Mouse (Mus musculus) neural tube, embryonic 15.5 days (tissue): ENCODE measurements around the gene Cadm1. TPM values are rescaled to one million over a fixed set of nuclear protein-coding genes. Genes with fewer than 3 reads are reported as not detected.

ENCODE experiments used
- ATAC-seq: fragments of 200-750 bp; cut with Nextera tagmentation; 2 replicates; pipeline ENCODE4 v1.8.0; 2017; ENCODE audit warnings: mild to moderate bottlenecking, moderate TSS enrichment, moderate library complexity; ENCODE audit not compliant: low FRiP score
- H3K27ac ChIP-seq: fragments of 300-500 bp; sonication (generic); replicated peaks from 2 replicates; pipeline ENCODE4 v1.5.1; 2015; ENCODE audit warnings: mild to moderate bottlenecking, inconsistent platforms
- H3K27me3 ChIP-seq: fragments of 300-500 bp; sonication (generic); replicated peaks from 2 replicates; pipeline ENCODE4 v1.6.1; 2015; ENCODE audit warnings: inconsistent platforms
- H3K36me3 ChIP-seq: fragments of 300-500 bp; sonication (generic); 2 replicates; pipeline ENCODE4 v1.6.1; 2015; ENCODE audit warnings: inconsistent platforms
- H3K4me1 ChIP-seq: fragments of 300-500 bp; sonication (generic); 2 replicates; pipeline ENCODE4 v1.6.1; 2015; ENCODE audit warnings: inconsistent platforms
- H3K4me2 ChIP-seq: fragments of 300-500 bp; sonication (generic); 2 replicates; pipeline ENCODE4 v1.6.1; 2015; ENCODE audit warnings: inconsistent platforms, mild to moderate bottlenecking, moderate library complexity
- H3K4me3 ChIP-seq: fragments of 300-500 bp; sonication (generic); replicated peaks from 2 replicates; pipeline ENCODE4 v1.5.1; 2015; ENCODE audit warnings: mild to moderate bottlenecking, inconsistent platforms
- H3K9ac ChIP-seq: fragments of 300-500 bp; sonication (generic); replicated peaks from 2 replicates; pipeline ENCODE4 v1.6.1; 2015; ENCODE audit warnings: mild to moderate bottlenecking, inconsistent platforms
- H3K9me3 ChIP-seq: fragments of 300-500 bp; sonication (generic); replicated peaks from 2 replicates; pipeline ENCODE4 v1.6.1; 2016; ENCODE audit warnings: inconsistent platforms
- WGBS: fragments of 180-500 bp; shearing (Covaris S2); methylation state at CpG from one replicate; pipeline ENCODE4 v1.1.7; 2015; ENCODE audit warnings: mixed read lengths; 5-methylcytosine and 5-hydroxymethylcytosine counted together
- polyA plus RNA-seq: library from polyadenylated mRNA; unstranded; fragments of >200 nt; fragmentation: Nextera tagmentation; extraction: Ambion mirVana; gene quantifications from 2 replicates; pipeline ENCODE4 v1.2.1, GENCODE M21; 2015

Cadm1 gene
- polyA plus RNA-seq, 1 experiment from 2014 or later: 157 TPM

DNA sequence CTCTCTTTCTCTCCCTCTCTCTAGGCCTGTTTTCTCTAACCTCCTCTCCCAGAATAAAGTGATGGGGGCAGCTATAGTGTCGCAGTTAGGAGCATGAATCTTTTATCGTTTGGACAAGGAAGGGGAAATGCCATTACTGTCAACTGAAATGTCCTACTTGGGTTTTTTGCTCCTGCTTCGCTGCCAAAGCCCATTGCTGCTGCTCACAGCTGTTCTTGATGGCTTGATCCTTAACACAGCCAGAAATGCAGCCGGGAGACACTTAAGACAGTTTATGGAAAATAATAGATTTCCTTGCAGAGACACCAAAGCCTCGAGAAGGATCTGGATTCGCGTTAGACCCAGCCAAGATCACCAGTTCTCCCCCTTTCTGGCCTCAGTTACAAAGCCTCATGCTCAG is 327.3 kb downstream of the Cadm1 start:
- H3K36me3 ChIP-seq: no peaks in the 10 kb centered on the region
- H3K27me3 ChIP-seq: no peaks in the 10 kb centered on the region
- no peak overlapping the region for H3K4me3 ChIP-seq
- no peaks in the 10 kb centered on the region for H3K9me3 ChIP-seq
- peaks cover 28% of the 10 kb centered on the region for H3K4me1 ChIP-seq
- no peak overlapping the region for H3K9ac ChIP-seq
- peak overlapping the region; percentile 33; the same call in 1 of the 2 replicates for H3K27ac ChIP-seq
- ATAC-seq: no peak
- 64% methylated on average over 7 of the region's 7 CpGs for WGBS
- H3K4me2 ChIP-seq: no peak overlapping the region

DNA sequence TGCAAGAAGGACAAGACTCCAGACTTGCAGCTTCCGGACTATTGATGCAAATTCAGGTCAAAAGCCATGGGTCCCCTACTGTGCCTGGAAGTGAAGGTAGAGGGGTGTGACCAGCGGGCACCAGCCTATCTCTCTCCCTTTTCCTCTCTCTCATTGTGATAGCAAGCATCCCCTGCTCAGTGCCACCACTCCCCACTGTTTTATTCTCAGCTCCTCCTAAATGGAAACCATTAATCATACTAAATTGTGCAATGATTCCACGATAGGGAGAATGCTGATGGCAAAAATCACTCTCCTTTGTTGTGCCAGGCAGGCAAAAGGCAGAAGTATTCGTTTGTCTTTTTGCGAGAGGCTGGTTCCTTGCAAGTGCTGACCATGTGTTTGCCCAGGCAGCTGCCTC is 328.2 kb downstream of the Cadm1 start:
- 29% methylated on average over 5 of the region's 5 CpGs for WGBS
- no peak overlapping the region for H3K9ac ChIP-seq
- no peak overlapping the region for H3K4me2 ChIP-seq
- 0 out of 2 replicates have a peak, but pooled peaks have one; percentile 16 for ATAC-seq
- no peaks in the 10 kb centered on the region for H3K27me3 ChIP-seq
- H3K9me3 ChIP-seq: no peaks in the 10 kb centered on the region
- H3K36me3 ChIP-seq: no peaks in the 10 kb centered on the region
- peaks cover 28% of the 10 kb centered on the region for H3K4me1 ChIP-seq
- H3K27ac ChIP-seq: 0 out of 2 replicates have a peak overlapping the region, but pooled peaks have one; percentile 33
- H3K4me3 ChIP-seq: no peak overlapping the region

GRCm38 (mm10) chr9:47858778-47859395 is 328.9 kb downstream of the Cadm1 start:
- WGBS: 41% methylated on average over 10 of the region's 10 CpGs

DNA sequence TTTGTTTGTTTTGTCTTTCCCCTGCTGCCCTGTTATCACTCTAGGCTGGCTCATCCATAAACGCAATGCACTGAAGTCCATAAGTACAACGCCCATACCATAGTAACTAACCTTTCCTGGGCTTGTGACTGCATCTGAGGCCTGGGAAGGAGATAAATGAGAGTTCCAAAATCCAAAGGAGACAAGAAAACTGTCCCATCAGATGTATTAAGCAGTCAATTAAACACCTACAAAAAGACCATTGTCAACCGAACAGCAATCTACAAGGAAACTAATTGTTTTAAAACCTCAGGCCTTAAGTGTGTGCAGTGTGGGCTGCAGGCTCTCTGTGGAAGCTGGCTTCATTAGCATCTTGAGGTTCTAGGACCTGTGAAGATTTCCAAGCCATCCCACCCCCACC is 331.0 kb downstream of the Cadm1 start:
- no peak overlapping the region for H3K27ac ChIP-seq
- no peaks in the 10 kb centered on the region for H3K9me3 ChIP-seq
- no peak overlapping the region for H3K4me2 ChIP-seq
- no peak overlapping the region for H3K4me3 ChIP-seq
- no peaks in the 10 kb centered on the region for H3K27me3 ChIP-seq
- peaks cover 32% of the 10 kb centered on the region for H3K4me1 ChIP-seq
- H3K9ac ChIP-seq: no peak overlapping the region
- H3K36me3 ChIP-seq: no peaks in the 10 kb centered on the region
- no peak for ATAC-seq
- WGBS: 81% methylated on average over 3 of the region's 3 CpGs

More at GRCm38 (mm10) chr9:47858778-47859395, 328.9 kb downstream of the Cadm1 start:
- H3K9ac ChIP-seq: no peak overlapping the region
- no peak for ATAC-seq
- no peak overlapping the region for H3K4me2 ChIP-seq
- H3K4me1 ChIP-seq: peaks cover 28% of the 10 kb centered on the region
- no peaks in the 10 kb centered on the region for H3K9me3 ChIP-seq
- H3K27me3 ChIP-seq: no peaks in the 10 kb centered on the region
- no peak overlapping the region for H3K4me3 ChIP-seq
- no peaks in the 10 kb centered on the region for H3K36me3 ChIP-seq
- H3K27ac ChIP-seq: 0 out of 2 replicates have a peak overlapping the region, but pooled peaks have one; percentile 33

DNA sequence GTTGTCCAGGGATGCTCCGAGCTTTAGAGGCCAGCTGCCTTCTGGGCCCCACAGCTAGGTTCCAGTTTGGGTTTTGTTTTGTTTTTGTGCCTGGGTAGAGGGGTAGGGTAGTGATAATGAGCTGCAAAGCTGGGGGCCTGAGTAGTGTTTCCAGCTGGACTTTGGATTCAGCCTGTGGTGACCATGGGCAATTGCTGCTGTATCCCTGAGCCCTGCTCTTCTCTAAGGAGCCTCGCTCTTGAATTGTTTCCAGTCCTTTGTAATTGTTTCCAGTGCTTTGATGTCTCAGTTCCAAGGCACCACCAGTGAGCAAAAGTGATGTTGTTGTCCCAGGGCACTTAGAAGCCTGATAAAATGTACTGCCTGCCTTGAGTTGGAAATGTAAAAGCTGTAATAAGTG is 331.8 kb downstream of the Cadm1 start:
- Histone ChIP-seq H3K27me3 (no peaks in the 10 kb centered on the region), H3K27ac (no peak overlapping the region), H3K9ac (no peak overlapping the region), H3K36me3 (no peaks in the 10 kb centered on the region), H3K4me3 (no peak overlapping the region), H3K4me2 (no peak overlapping the region), H3K4me1 (peaks cover 35% of the 10 kb centered on the region), H3K9me3 (no peaks in the 10 kb centered on the region)
- WGBS: 56% methylated on average over 2 of the region's 2 CpGs
- ATAC-seq: no peak

DNA sequence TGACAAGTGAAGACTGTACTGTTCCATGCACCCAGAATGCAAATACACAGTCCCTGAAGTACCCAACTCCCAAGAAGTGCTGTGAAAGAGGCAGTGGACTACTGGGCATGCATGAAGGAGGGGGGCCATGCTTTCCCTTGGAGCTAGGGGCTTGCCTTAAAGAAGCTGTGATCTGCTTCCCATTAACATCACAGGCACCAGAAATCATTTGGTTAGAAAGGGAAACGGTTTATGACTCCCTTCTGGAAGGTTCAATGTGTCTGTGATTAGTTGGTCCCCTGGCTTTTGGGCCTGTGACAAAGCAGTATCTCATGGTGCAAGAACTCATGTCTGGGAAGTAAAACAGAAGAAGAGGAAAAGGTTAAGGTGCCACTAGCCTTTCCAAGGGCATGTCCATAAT is 336.0 kb downstream of the Cadm1 start:
- 11% methylated on average over 1 of the region's 1 CpGs for WGBS
- H3K27ac ChIP-seq: no peak overlapping the region
- no peaks in the 10 kb centered on the region for H3K9me3 ChIP-seq
- no peak overlapping the region for H3K4me2 ChIP-seq
- H3K27me3 ChIP-seq: peaks cover 3% of the 10 kb centered on the region; the same call in 1 of the 2 replicates
- no peak overlapping the region for H3K4me3 ChIP-seq
- H3K36me3 ChIP-seq: no peaks in the 10 kb centered on the region
- no peak for ATAC-seq
- no peak overlapping the region for H3K9ac ChIP-seq
- peaks cover 11% of the 10 kb centered on the region for H3K4me1 ChIP-seq

DNA sequence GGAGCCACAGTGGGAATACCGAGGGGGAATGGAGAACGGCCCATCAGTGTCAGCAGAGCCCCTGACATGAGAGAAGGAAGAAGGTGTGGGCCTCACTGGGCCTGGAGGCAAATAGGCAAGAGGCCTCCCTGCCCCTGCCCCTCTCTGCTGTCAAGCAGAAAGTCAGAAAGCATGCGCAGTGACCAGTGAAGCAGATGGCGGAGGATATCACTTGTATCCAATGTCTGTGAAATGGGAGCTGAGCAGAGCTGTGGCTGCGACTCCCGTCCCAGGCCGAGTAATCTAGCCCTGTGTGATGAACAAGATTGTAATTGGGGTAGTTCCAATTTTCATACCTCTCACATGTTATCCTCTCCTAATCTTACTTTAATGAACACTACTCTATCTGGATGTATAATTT is 337.5 kb downstream of the Cadm1 start:
- H3K9me3 ChIP-seq: no peaks in the 10 kb centered on the region
- WGBS: 77% methylated on average over 7 of the region's 7 CpGs
- peaks cover 3% of the 10 kb centered on the region; the same call in 1 of the 2 replicates for H3K27me3 ChIP-seq
- H3K4me3 ChIP-seq: no peak overlapping the region
- H3K4me1 ChIP-seq: peaks cover 11% of the 10 kb centered on the region
- no peak for ATAC-seq
- H3K36me3 ChIP-seq: no peaks in the 10 kb centered on the region
- no peak overlapping the region for H3K9ac ChIP-seq
- no peak overlapping the region for H3K4me2 ChIP-seq
- no peak overlapping the region for H3K27ac ChIP-seq

DNA sequence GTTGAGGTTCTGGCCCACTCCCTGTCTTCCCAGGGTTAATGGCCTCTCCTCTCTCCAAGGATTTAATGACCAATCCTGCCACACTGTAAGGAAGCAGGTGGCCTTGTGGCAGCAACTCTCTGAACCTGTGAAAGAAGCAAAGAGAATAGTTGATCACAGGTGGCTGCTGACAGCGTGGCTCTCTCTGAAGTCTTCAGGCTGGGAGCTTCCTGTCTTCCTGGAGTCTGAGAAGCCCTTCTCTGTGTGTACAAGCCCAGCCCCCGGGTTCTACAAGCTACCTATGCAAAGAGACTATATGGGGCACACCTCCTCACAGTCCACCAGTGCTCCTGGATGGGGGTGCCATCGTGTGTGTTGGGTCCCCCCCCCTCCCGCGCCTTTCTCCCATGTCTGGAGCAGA is 339.7 kb downstream of the Cadm1 start:
- H3K27me3 ChIP-seq: peaks cover 3% of the 10 kb centered on the region; the same call in 1 of the 2 replicates
- WGBS: 88% methylated on average over 5 of the region's 5 CpGs

GRCm38 (mm10) chr9:47876557-47877206 is 346.7 kb downstream of the Cadm1 start:
- Histone ChIP-seq H3K9ac (no peak overlapping the region), H3K27me3 (0 out of 2 replicates have a peak, but pooled peaks cover 3% of the 10 kb centered on the region), H3K36me3 (no peaks in the 10 kb centered on the region), H3K4me2 (no peak overlapping the region), H3K4me3 (no peak overlapping the region), H3K9me3 (no peaks in the 10 kb centered on the region), H3K4me1 (peaks cover 25% of the 10 kb centered on the region), H3K27ac (peak overlapping the region; percentile 18; the same call in 1 of the 2 replicates)
- WGBS: 35% methylated on average over 10 of the region's 10 CpGs
- ATAC-seq: no peak

More for the DNA sequence above, 339.7 kb downstream of the Cadm1 start:
- ATAC-seq: no peak
- peaks cover 11% of the 10 kb centered on the region for H3K4me1 ChIP-seq
- no peak overlapping the region for H3K4me3 ChIP-seq
- no peak overlapping the region for H3K9ac ChIP-seq
- H3K36me3 ChIP-seq: no peaks in the 10 kb centered on the region
- H3K9me3 ChIP-seq: no peaks in the 10 kb centered on the region
- no peak overlapping the region for H3K27ac ChIP-seq
- no peak overlapping the region for H3K4me2 ChIP-seq

DNA sequence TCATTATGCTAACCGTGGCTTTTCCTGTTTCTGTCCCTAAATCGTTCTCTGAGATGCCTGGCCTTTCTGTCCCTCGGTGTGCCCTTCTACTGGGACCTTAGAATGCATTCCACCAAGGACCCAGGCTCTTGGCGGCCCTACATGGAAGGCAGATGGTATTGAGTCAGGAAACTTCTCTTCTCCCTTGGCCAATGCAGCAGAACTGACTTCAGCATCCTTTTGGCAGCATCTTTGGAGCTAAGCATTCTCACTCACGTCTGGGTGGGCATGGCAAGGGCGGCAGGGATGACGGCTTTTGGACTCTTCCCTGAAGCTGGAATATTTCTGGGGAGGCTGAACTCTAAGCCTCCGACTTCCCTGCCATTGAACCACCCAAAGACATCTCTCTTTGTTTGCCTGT is 350.2 kb downstream of the Cadm1 start:
- 0 out of 2 replicates have a peak, but pooled peaks cover 3% of the 10 kb centered on the region for H3K27me3 ChIP-seq
- H3K36me3 ChIP-seq: no peaks in the 10 kb centered on the region
- 85% methylated on average over 8 of the region's 8 CpGs for WGBS
- no peak for ATAC-seq
- H3K27ac ChIP-seq: no peak overlapping the region
- H3K4me1 ChIP-seq: peaks cover 25% of the 10 kb centered on the region
- no peak overlapping the region for H3K4me2 ChIP-seq
- no peaks in the 10 kb centered on the region for H3K9me3 ChIP-seq
- H3K9ac ChIP-seq: no peak overlapping the region
- H3K4me3 ChIP-seq: no peak overlapping the region

DNA sequence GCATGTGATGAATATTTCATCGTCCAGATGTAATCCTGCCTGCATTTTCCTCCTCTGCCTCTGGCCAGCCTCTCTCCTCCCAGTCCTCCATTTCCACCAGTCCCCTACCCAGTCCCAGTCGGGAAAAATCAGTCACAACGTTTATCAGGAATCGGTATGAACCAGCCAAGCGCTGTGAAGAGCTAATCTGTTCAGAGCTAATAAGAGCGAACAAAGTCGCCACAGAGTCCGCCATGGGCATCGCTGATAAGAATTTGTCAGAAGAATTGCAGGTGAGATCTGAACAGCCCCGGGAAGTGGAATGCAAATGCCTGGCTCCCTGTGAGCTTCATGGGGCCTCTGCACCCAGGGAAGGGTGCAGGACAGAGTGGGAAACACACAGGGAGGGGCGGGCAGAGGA is 352.4 kb downstream of the Cadm1 start:
- Histone ChIP-seq H3K9me3 (no peaks in the 10 kb centered on the region), H3K4me1 (peaks cover 10% of the 10 kb centered on the region), H3K27ac (no peak overlapping the region), H3K36me3 (no peaks in the 10 kb centered on the region), H3K4me3 (no peak overlapping the region), H3K4me2 (no peak overlapping the region), H3K9ac (no peak overlapping the region), H3K27me3 (0 out of 2 replicates have a peak, but pooled peaks cover 3% of the 10 kb centered on the region)
- 70% methylated on average over 11 of the region's 11 CpGs for WGBS
- ATAC-seq: no peak

DNA sequence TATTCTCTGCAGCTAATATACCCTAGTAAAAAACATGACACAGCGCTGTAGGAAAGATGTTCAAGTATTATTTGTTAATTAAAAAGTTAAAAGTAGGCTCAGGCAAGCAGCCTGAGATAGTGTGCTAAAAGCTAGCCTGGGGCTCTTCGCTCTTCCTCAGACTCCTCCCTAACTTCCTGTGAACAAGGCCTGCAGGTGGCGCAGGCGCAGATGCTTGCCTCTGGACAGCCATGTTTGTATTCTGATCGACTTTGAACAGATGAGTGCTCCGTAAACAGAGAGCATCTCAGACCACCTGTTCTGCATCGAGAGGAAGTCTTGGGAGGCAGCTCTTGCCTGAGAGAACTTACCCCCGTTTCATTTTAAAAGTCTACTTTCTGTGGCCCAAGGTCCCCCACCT is 361.7 kb downstream of the Cadm1 start:
- Histone ChIP-seq H3K4me3 (no peak overlapping the region), H3K4me2 (no peak overlapping the region), H3K36me3 (no peaks in the 10 kb centered on the region), H3K9me3 (no peaks in the 10 kb centered on the region), H3K27ac (no peak overlapping the region), H3K27me3 (0 out of 2 replicates have a peak, but pooled peaks cover 7% of the 10 kb centered on the region), H3K4me1 (peaks cover 16% of the 10 kb centered on the region), H3K9ac (no peak overlapping the region)
- WGBS: 78% methylated on average over 8 of the region's 8 CpGs
- no peak for ATAC-seq
